Mouse (Mus musculus) splenic B cell, adult 2 months (primary cell): Measurements from ENCODE around the gene Obox6.

ENCODE experiments used
- DNase-seq: peaks from one replicate; pipeline ENCODE4 v3.0.0-alpha.2; 2011; ENCODE audit warnings: low read depth, low spot score
- H3K27me3 ChIP-seq: 2 replicates; pipeline ENCODE4 v1.6.1; 2012; ENCODE audit warnings: mild to moderate bottlenecking, low read length, moderate library complexity, mixed read lengths; ENCODE audit not compliant: control insufficient read depth, poor library complexity, insufficient read depth, severe bottlenecking
- H3K36me3 ChIP-seq: 2 replicates; pipeline ENCODE4 v1.6.1; 2012; ENCODE audit warnings: mild to moderate bottlenecking, low read length, moderate library complexity, mixed read lengths; ENCODE audit not compliant: control insufficient read depth, poor library complexity, insufficient read depth, severe bottlenecking

The Obox6 gene

DNA sequence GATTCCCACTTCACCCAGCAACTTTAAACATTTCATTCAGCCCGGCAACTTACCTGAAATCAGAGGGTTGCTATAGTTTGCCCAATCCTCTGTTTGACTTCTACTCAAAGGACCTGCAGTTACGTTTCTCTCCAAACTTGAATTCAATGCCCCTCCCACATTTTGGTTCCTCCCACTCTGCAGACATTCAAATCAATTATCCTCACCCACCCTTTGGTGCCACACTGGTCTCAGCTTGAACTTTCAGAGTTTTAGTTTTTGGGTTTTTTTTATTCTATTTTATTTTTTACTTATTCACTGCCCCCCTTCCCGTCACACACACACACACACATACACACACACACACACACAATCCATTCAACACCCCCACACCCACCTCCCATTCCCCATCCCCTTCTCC is at the start of gene Obox6:
Obox6 (minus strand) TSS at position 101 of the 400 bp plus-strand sequence.
- DNase-seq: no peak
- Histone ChIP-seq H3K27me3 (no peaks in the 10 kb centered on the region), H3K36me3 (no peaks in the 10 kb centered on the region)

DNA sequence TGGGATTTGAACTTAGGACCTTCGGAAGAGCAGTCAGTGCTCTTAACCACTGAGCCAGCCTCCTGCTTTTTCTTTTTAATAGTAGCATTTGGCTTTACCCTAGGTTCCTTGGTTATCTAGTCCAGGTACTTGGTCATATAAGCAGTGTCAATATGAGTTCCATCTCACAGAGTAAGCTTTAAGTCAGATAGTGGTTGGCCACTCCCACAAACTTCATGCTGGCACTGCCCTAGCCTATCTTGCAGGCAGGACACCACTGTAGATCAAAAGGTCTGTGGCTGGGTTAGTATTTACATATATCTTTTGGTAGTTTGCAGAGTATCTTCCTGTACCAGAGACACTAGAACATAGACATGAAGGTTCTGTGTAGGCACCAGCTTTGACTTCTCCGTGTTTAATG is 44.6 kb upstream of the Obox6 start:
- no peak for DNase-seq
- H3K27me3 ChIP-seq: no peaks in the 10 kb centered on the region
- H3K36me3 ChIP-seq: no peaks in the 10 kb centered on the region

DNA sequence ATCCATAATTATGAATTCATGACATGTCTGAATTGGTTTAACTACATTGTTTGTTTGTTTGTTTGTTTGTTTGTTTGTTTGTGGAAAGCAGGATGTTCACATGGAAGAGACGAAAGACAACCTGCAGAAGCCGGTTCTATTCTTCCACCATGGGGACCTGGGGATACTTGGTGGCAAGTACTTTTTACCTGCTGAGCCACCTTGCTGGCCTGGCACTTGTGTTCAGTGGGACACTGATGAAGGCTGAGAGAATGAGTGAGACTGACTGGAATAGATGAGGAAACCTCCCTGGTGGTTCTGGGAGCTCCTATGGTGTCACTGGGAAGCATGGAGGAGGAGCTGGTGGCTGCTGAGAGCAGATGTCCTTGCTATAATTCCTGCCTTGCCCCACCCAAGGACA is 42.8 kb upstream of the Obox6 start, which contains the start of gene Crxos:
Crxos (plus strand) TSS at position 301 of the 400 bp plus-strand sequence.
- DNase-seq: no peak
- H3K36me3 ChIP-seq: no peaks in the 10 kb centered on the region
- H3K27me3 ChIP-seq: no peaks in the 10 kb centered on the region

DNA sequence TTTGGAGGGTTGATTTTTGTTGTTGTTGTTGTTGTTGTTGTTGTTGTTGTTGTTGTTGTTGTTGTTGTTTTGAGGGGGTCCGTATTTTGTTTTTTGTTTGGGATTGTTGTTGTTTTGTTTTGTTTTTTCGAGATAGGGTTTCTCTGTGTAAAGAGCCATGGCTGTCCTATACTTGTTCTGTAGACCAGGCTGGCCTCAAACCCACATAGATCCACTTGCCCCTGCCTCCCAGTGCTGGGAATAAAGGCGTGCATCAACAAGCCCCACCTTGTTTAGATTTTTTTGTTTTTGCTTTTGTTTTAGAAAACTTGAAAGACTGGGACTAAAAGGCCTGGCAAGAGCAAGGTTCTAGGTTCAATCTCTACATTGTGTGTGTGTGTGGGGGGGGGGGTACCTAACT is 42.4 kb upstream of the Obox6 start:
- DNase-seq: no peak
- no peaks in the 10 kb centered on the region for H3K27me3 ChIP-seq
- H3K36me3 ChIP-seq: no peaks in the 10 kb centered on the region

DNA sequence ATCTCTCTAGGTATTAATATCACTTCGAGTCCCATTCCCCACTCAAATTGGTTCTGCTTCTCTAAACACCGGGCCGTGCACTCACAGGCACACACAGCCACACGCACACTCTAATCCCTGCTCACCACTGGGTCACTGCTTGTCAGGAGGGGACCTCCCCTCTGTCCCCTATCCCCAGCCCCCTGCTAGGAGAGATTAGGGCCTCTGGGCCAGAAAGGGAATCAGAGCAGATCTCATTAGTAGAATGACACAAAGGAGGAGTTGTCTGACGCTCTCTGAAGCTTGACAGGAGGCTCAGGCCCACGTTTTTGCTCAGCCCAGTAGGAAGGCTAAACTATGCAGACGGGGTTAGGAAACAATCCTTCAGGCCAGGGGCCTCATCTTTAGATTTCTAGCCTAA is 41.9 kb upstream of the Obox6 start:
- Histone ChIP-seq H3K27me3 (no peaks in the 10 kb centered on the region), H3K36me3 (no peaks in the 10 kb centered on the region)
- no peak for DNase-seq

DNA sequence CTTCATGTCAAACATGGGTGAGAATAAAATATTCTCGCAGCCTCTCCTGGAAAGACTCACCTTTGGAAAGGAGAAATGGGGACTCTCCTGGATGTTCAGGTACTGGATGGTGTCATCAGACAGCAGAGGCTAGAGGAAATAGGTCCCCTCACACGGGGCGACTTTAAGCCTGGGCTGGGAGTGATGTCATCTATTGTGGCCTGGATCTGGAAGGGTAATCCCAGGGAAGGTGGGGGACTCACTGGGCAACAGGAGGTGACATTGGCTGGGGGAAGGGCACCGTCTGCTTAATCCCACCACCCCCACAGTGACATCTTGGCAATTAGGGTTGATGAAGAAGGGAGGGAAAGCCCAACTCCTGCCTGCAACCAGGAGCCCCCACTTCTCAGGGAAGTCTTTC is 40.3 kb upstream of the Obox6 start, which contains the start of gene Crx:
Crx (minus strand) TSS at position 213 of the 400 bp plus-strand sequence.
- Histone ChIP-seq H3K27me3 (no peaks in the 10 kb centered on the region), H3K36me3 (no peaks in the 10 kb centered on the region)
- DNase-seq: no peak

DNA sequence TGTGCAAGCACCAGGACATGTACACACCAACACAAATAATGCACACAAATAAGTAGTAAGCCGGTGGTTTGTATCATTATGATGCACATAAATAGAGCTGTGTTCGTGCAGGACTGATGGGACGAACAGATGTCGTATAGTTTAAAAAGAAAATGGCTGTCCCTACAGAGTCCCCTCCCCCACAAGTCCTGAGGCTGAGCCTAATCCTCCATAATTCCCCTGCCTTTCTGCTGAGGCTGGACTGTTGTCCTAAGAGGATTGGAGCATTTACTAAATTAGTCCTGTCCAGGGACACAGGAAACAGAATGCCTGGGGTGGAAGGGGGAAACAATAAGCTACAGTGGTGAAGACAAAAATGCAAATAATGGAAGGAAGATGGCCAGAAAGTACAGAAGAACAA is 24.6 kb upstream of the Obox6 start:
- DNase-seq: no peak
- Histone ChIP-seq H3K27me3 (no peaks in the 10 kb centered on the region), H3K36me3 (no peaks in the 10 kb centered on the region)

DNA sequence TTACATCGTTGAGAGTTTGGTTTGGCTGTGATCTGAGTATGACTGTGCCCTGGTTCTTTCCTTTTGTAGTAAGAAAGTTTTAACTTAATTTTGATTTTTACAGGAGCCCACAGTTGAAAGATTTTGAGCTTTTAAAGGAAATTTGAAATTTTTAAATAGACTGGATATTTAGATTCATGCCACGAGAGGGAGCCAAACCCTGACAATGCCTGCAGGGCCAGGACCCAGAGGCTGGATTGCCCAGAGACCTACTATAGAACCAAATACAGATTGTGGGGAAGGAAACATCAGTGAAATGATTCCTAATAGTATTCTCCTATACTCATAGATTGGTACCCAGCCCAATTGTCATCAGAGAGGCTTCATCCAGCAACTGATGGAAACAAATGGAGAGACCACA is 20.2 kb upstream of the Obox6 start:
- H3K27me3 ChIP-seq: no peaks in the 10 kb centered on the region
- H3K36me3 ChIP-seq: no peaks in the 10 kb centered on the region
- DNase-seq: no peak
